Mouse (Mus musculus): ENCODE measurements around the gene Fshb. TPM values are rescaled to one million over a fixed set of nuclear protein-coding genes. Genes with fewer than 3 reads are reported as not detected.

Fshb gene
- polyA plus RNA-seq, 1 experiment from 2014 or later = not detected

- Histone ChIP-seq H3K36me3 (ENCODE audit: control insufficient read depth, insufficient read depth, low read length) (no peaks in the 10 kb centered on the region), H3K4me1 (ENCODE audit: control insufficient read depth in 2 of 2, insufficient read depth in 2 of 2, low read length in 2 of 2) (no peaks in the 10 kb centered on the region), H3K27ac (replicated peaks in 1 of 2; ENCODE audit: control insufficient read depth in 1 of 2, insufficient read depth in 1 of 2, low read depth in 2 of 2, low read length in 2 of 2) (no peak overlapping the region), H3K9me3 (ENCODE audit: control insufficient read depth, low read length) (no peaks in the 10 kb centered on the region), H3K4me2 (ENCODE audit: low read length) (no peak overlapping the region), H3K4me3 (ENCODE audit: control insufficient read depth in 1 of 2, insufficient read depth in 1 of 2, low read depth in 1 of 2, low read length in 2 of 2) (no peak overlapping the region), H3K9ac (ENCODE audit: low read length) (no peak overlapping the region), H3K27me3 (ENCODE audit: control insufficient read depth, insufficient read depth, low read length) (no peaks in the 10 kb centered on the region)
- 72% methylated on average over 4 of the region's 4 CpGs for WGBS
- no peak for ATAC-seq (ENCODE audit: insufficient number of reproducible peaks, insufficient read depth, low FRiP score, low read depth)
These were observed 34.8 kb downstream of the Fshb start for GRCm38 (mm10) chr2:107024694-107025093.

GRCm38 (mm10) chr2:107022713-107023112 lies 36.7 kb downstream of the Fshb start:
- H3K9me3 ChIP-seq (ENCODE audit: control insufficient read depth, low read length) = no peaks in the 10 kb centered on the region

GRCm38 (mm10) chr2:107019331-107019730 lies 40.1 kb downstream of the Fshb start:
- no peak overlapping the region for H3K27ac ChIP-seq (replicated peaks in 1 of 2; ENCODE audit: control insufficient read depth in 1 of 2, insufficient read depth in 1 of 2, low read depth in 2 of 2, low read length in 2 of 2)
- no peak overlapping the region for H3K4me3 ChIP-seq (ENCODE audit: control insufficient read depth in 1 of 2, insufficient read depth in 1 of 2, low read depth in 1 of 2, low read length in 2 of 2)
- H3K4me2 ChIP-seq (ENCODE audit: low read length) = no peak overlapping the region
- no peaks in the 10 kb centered on the region for H3K9me3 ChIP-seq (ENCODE audit: control insufficient read depth, low read length)
- H3K36me3 ChIP-seq (ENCODE audit: control insufficient read depth, insufficient read depth, low read length) = no peaks in the 10 kb centered on the region
- H3K27me3 ChIP-seq (ENCODE audit: control insufficient read depth, insufficient read depth, low read length) = no peaks in the 10 kb centered on the region
- no peak for ATAC-seq (ENCODE audit: insufficient number of reproducible peaks, insufficient read depth, low FRiP score, low read depth)
- no peaks in the 10 kb centered on the region for H3K4me1 ChIP-seq (ENCODE audit: control insufficient read depth in 2 of 2, insufficient read depth in 2 of 2, low read length in 2 of 2)
- 87% methylated on average over 2 of the region's 2 CpGs for WGBS
- no peak overlapping the region for H3K9ac ChIP-seq (ENCODE audit: low read length)

More at GRCm38 (mm10) chr2:107022713-107023112, 36.7 kb downstream of the Fshb start:
- Histone ChIP-seq H3K4me3 (ENCODE audit: control insufficient read depth in 1 of 2, insufficient read depth in 1 of 2, low read depth in 1 of 2, low read length in 2 of 2) (no peak overlapping the region), H3K4me1 (ENCODE audit: control insufficient read depth in 2 of 2, insufficient read depth in 2 of 2, low read length in 2 of 2) (no peaks in the 10 kb centered on the region), H3K9ac (ENCODE audit: low read length) (no peak overlapping the region), H3K36me3 (ENCODE audit: control insufficient read depth, insufficient read depth, low read length) (no peaks in the 10 kb centered on the region), H3K4me2 (ENCODE audit: low read length) (no peak overlapping the region), H3K27me3 (ENCODE audit: control insufficient read depth, insufficient read depth, low read length) (no peaks in the 10 kb centered on the region), H3K27ac (replicated peaks in 1 of 2; ENCODE audit: control insufficient read depth in 1 of 2, insufficient read depth in 1 of 2, low read depth in 2 of 2, low read length in 2 of 2) (no peak overlapping the region)
- 86% methylated on average over 5 of the region's 5 CpGs for WGBS
- no peak for ATAC-seq (ENCODE audit: insufficient number of reproducible peaks, insufficient read depth, low FRiP score, low read depth)

- ATAC-seq (ENCODE audit: insufficient number of reproducible peaks, insufficient read depth, low FRiP score, low read depth) = no peak
- no peak overlapping the region for H3K4me3 ChIP-seq (ENCODE audit: control insufficient read depth in 1 of 2, insufficient read depth in 1 of 2, low read depth in 1 of 2, low read length in 2 of 2)
- WGBS = 85% methylated on average over 4 of the region's 4 CpGs
- no peak overlapping the region for H3K9ac ChIP-seq (ENCODE audit: low read length)
- no peaks in the 10 kb centered on the region for H3K36me3 ChIP-seq (ENCODE audit: control insufficient read depth, insufficient read depth, low read length)
- H3K27ac ChIP-seq (replicated peaks in 1 of 2; ENCODE audit: control insufficient read depth in 1 of 2, insufficient read depth in 1 of 2, low read depth in 2 of 2, low read length in 2 of 2) = peak overlapping the region in 1 of 2 experiments; percentile 66; a peak in 2 of 4 replicates
- peaks cover 2 to 13% of the 10 kb centered on the region in 2 experiments; a peak in 3 of 4 replicates for H3K4me1 ChIP-seq (ENCODE audit: control insufficient read depth in 2 of 2, insufficient read depth in 2 of 2, low read length in 2 of 2)
- no peak overlapping the region for H3K4me2 ChIP-seq (ENCODE audit: low read length)
- no peaks in the 10 kb centered on the region for H3K9me3 ChIP-seq (ENCODE audit: control insufficient read depth, low read length)
- H3K27me3 ChIP-seq (ENCODE audit: control insufficient read depth, insufficient read depth, low read length) = no peaks in the 10 kb centered on the region
These were observed 46.3 kb downstream of the Fshb start for GRCm38 (mm10) chr2:107013161-107013560.

GRCm38 (mm10) chr2:107012318-107012717 lies 47.1 kb downstream of the Fshb start:
- Histone ChIP-seq H3K36me3 (ENCODE audit: control insufficient read depth, insufficient read depth, low read length) (no peaks in the 10 kb centered on the region), H3K27ac (replicated peaks in 1 of 2; ENCODE audit: control insufficient read depth in 1 of 2, insufficient read depth in 1 of 2, low read depth in 2 of 2, low read length in 2 of 2) (peak overlapping the region; percentile 33 to 79; a peak in 3 of 4 replicates), H3K4me3 (ENCODE audit: control insufficient read depth in 1 of 2, insufficient read depth in 1 of 2, low read depth in 1 of 2, low read length in 2 of 2) (no peak overlapping the region), H3K4me1 (ENCODE audit: control insufficient read depth in 2 of 2, insufficient read depth in 2 of 2, low read length in 2 of 2) (peaks cover 2 to 13% of the 10 kb centered on the region in 2 experiments; a peak in 3 of 4 replicates), H3K9ac (ENCODE audit: low read length) (no peak overlapping the region), H3K9me3 (ENCODE audit: control insufficient read depth, low read length) (no peaks in the 10 kb centered on the region), H3K27me3 (ENCODE audit: control insufficient read depth, insufficient read depth, low read length) (no peaks in the 10 kb centered on the region), H3K4me2 (ENCODE audit: low read length) (no peak overlapping the region)
- WGBS = 23% methylated on average over 4 of the region's 4 CpGs
- ATAC-seq (ENCODE audit: insufficient number of reproducible peaks, insufficient read depth, low FRiP score, low read depth) = peak; percentile 71

GRCm38 (mm10) chr2:107010160-107010559 lies 49.3 kb downstream of the Fshb start:
- no peak overlapping the region for H3K4me2 ChIP-seq (ENCODE audit: low read length)
- no peaks in the 10 kb centered on the region for H3K9me3 ChIP-seq (ENCODE audit: control insufficient read depth, low read length)
- H3K9ac ChIP-seq (ENCODE audit: low read length) = no peak overlapping the region
- peaks cover 2 to 13% of the 10 kb centered on the region in 2 experiments; a peak in 3 of 4 replicates for H3K4me1 ChIP-seq (ENCODE audit: control insufficient read depth in 2 of 2, insufficient read depth in 2 of 2, low read length in 2 of 2)
- H3K27me3 ChIP-seq (ENCODE audit: control insufficient read depth, insufficient read depth, low read length) = no peaks in the 10 kb centered on the region
- WGBS = 78% methylated on average over 6 of the region's 6 CpGs
- H3K4me3 ChIP-seq (ENCODE audit: control insufficient read depth in 1 of 2, insufficient read depth in 1 of 2, low read depth in 1 of 2, low read length in 2 of 2) = no peak overlapping the region
- no peak overlapping the region for H3K27ac ChIP-seq (replicated peaks in 1 of 2; ENCODE audit: control insufficient read depth in 1 of 2, insufficient read depth in 1 of 2, low read depth in 2 of 2, low read length in 2 of 2)
- no peaks in the 10 kb centered on the region for H3K36me3 ChIP-seq (ENCODE audit: control insufficient read depth, insufficient read depth, low read length)
- ATAC-seq (ENCODE audit: insufficient number of reproducible peaks, insufficient read depth, low FRiP score, low read depth) = no peak

- Histone ChIP-seq H3K9me3 (ENCODE audit: control insufficient read depth, low read length) (no peaks in the 10 kb centered on the region), H3K4me3 (ENCODE audit: control insufficient read depth in 1 of 2, insufficient read depth in 1 of 2, low read depth in 1 of 2, low read length in 2 of 2) (no peak overlapping the region), H3K27ac (replicated peaks in 1 of 2; ENCODE audit: control insufficient read depth in 1 of 2, insufficient read depth in 1 of 2, low read depth in 2 of 2, low read length in 2 of 2) (no peak overlapping the region), H3K4me1 (ENCODE audit: control insufficient read depth in 2 of 2, insufficient read depth in 2 of 2, low read length in 2 of 2) (no peaks in the 10 kb centered on the region), H3K4me2 (ENCODE audit: low read length) (no peak overlapping the region), H3K9ac (ENCODE audit: low read length) (no peak overlapping the region), H3K27me3 (ENCODE audit: control insufficient read depth, insufficient read depth, low read length) (no peaks in the 10 kb centered on the region), H3K36me3 (ENCODE audit: control insufficient read depth, insufficient read depth, low read length) (no peaks in the 10 kb centered on the region)
- ATAC-seq (ENCODE audit: insufficient number of reproducible peaks, insufficient read depth, low FRiP score, low read depth) = no peak
- 77% methylated on average over 3 of the region's 3 CpGs for WGBS
These were observed 53.1 kb downstream of the Fshb start for GRCm38 (mm10) chr2:107006378-107006777.

Data from heart, embryonic 14.5 days (tissue).